Mouse (Mus musculus): ENCODE results near the gene Copg1.

DNA sequence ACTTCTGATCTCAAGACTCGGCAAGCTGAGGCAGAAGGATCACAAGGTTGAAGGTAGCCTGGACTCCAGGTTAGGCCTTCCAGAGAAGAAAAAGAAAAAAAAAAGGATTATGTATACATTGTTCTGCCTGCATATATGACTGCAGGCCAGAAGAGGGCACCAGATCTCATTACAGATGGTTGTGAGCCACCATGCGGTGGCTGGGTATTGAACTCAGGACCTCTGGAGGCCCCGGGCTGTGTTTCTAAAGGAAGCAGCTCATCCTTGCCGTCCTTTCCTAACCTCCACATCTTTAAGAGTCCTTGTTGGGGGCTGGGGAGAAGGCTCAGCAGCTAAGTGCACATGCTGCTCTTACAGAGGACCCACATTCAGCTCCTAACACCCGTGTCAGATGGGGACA, 19.0 kb downstream of the Copg1 start:
- TF ChIP-seq CTCF (IDR thresholded peaks at IDR 0.05) (peak; percentile 66), POLR2A (IDR thresholded peaks at IDR 0.05; ENCODE audit: insufficient read depth, low read depth, low read length) (no peak)
